Mouse (Mus musculus) brain, embryonic 18.5 days (tissue): ENCODE measurements at regions not wholly inside any gene's neighbourhood (a gene's known extent, or its start where the extent isn't known, plus 50 kb on each side); places are given as distances from the start of the nearest gene placed in this dataset.

ENCODE experiments used
- DNase-seq: peaks from one replicate; pipeline ENCODE4 v3.0.0-alpha.2; 2012; ENCODE audit warnings: low read depth, low spot score

GRCm38 (mm10) chr17:3248875-3249274 lies 77.5 kb upstream of the Tiam2 start:
- peak; percentile 69 for DNase-seq

GRCm38 (mm10) chr17:3249320-3249719 lies 77.1 kb upstream of the Tiam2 start:
- DNase-seq: no peak

- no peak for DNase-seq
Measured at GRCm38 (mm10) chr17:3251176-3251575, 75.2 kb upstream of the Tiam2 start.

GRCm38 (mm10) chr17:3251966-3252365 lies 74.4 kb upstream of the Tiam2 start:
- DNase-seq: no peak

- no peak for DNase-seq
Measured at GRCm38 (mm10) chr17:3253508-3254176, 72.7 kb upstream of the Tiam2 start.

GRCm38 (mm10) chr17:3256765-3257164 lies 69.6 kb upstream of the Tiam2 start:
- DNase-seq: no peak

- no peak for DNase-seq
Measured at GRCm38 (mm10) chr17:3258811-3259510, 67.4 kb upstream of the Tiam2 start.

- no peak for DNase-seq
Measured at GRCm38 (mm10) chr17:3260796-3261195, 65.6 kb upstream of the Tiam2 start.

- peak; percentile 77 for DNase-seq
Measured at GRCm38 (mm10) chr17:3273108-3274091, 53.0 kb upstream of the Tiam2 start.

- no peak for DNase-seq
Measured at GRCm38 (mm10) chr17:3274449-3275285, 51.7 kb upstream of the Tiam2 start.
